Mouse (Mus musculus) limb, embryonic 15.5 days (tissue): ENCODE measurements at regions not wholly inside any gene's neighbourhood (a gene's known extent, or its start where the extent isn't known, plus 50 kb on each side); places are given as distances from the start of the nearest gene placed in this dataset.

Experiments
- ATAC-seq: fragments of 200-750 bp; cut with Nextera tagmentation; 2 replicates; pipeline ENCODE4 v1.8.0; 2017; ENCODE audit warnings: low read depth, moderate TSS enrichment; ENCODE audit not compliant: insufficient number of reproducible peaks, low FRiP score, low TSS enrichment
- H3K27ac ChIP-seq: fragments of 300-500 bp; sonication (generic); 2 replicates; pipeline ENCODE4 v1.5.1; 2015; ENCODE audit warnings: moderate library complexity, mild to moderate bottlenecking, inconsistent platforms
- H3K27me3 ChIP-seq: fragments of 300-500 bp; sonication (generic); 2 replicates; pipeline ENCODE4 v1.6.1; 2015; ENCODE audit warnings: inconsistent platforms
- H3K36me3 ChIP-seq: fragments of 300-500 bp; sonication (generic); 2 replicates; pipeline ENCODE4 v1.6.1; 2015; ENCODE audit warnings: inconsistent platforms
- H3K4me1 ChIP-seq: fragments of 300-500 bp; sonication (generic); 2 replicates; pipeline ENCODE4 v1.6.1; 2015; ENCODE audit warnings: inconsistent platforms
- H3K4me2 ChIP-seq: fragments of 300-500 bp; sonication (generic); 2 replicates; pipeline ENCODE4 v1.6.1; 2015; ENCODE audit warnings: mild to moderate bottlenecking, inconsistent platforms
- H3K4me3 ChIP-seq: fragments of 300-500 bp; sonication (generic); 2 replicates; pipeline ENCODE4 v1.5.1; 2015; ENCODE audit warnings: mild to moderate bottlenecking, inconsistent platforms
- H3K9ac ChIP-seq: fragments of 300-500 bp; sonication (generic); 2 replicates; pipeline ENCODE4 v1.6.1; 2015; ENCODE audit warnings: inconsistent platforms
- H3K9me3 ChIP-seq: fragments of 300-500 bp; sonication (generic); 2 replicates; pipeline ENCODE4 v1.6.1; 2016; ENCODE audit warnings: inconsistent platforms
- WGBS: fragments of 180-500 bp; shearing (Covaris S2); methylation state at CpG from one replicate; pipeline ENCODE4 v1.1.7; 2015; 5-methylcytosine and 5-hydroxymethylcytosine counted together

DNA sequence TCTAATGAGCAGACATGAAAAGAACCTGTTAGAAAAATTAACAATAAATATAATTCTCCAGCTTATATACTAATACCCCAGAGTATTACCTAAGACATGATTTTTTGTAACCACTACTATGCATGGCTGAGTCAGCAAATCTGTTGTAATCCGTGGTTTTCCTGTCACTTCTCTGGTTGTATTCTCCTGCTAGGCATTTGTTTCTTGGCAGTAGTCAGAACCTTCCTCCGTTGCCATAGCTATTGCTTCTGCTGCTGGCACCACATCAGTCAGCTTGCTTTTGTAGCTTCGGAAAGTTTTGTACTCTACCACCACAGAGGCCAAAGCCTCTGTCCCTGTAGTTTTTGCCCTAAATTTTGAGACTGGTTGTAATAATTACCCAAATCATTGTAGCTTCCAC, 381.4 kb upstream of the Dph6 start:
- H3K9me3 ChIP-seq, result no peaks in the 10 kb centered on the region
- no peak overlapping the region for H3K4me2 ChIP-seq
- H3K27me3 ChIP-seq, result no peaks in the 10 kb centered on the region
- H3K36me3 ChIP-seq, result no peaks in the 10 kb centered on the region
- 32% methylated on average over 3 of the region's 3 CpGs for WGBS
- H3K4me3 ChIP-seq, result no peak overlapping the region
- H3K9ac ChIP-seq, result no peak overlapping the region
- no peak overlapping the region for H3K27ac ChIP-seq
- H3K4me1 ChIP-seq, result no peaks in the 10 kb centered on the region
- ATAC-seq, result no peak

DNA sequence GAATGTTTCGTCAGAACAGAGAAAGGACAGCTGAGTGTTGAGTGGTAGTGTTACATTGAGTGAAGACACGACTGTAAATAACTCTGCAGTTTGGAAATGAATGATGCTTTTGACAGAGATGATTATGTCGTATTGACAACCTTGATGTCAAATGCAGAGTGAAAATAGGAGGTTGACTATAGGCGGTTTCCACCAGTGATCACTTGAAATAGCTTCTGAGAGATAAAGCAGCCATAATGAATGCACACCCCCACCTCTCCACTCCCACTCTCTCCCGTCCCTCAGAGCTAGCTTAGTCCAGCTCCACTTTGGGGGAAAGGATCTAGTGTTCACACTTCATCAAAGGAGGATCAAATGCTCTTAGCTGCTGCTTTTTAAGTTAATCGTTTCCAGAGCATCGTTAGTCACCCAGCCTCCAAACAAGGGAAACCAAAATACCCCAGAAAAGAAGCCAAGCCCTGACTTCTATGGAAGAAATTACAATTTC, 387.6 kb upstream of the Dph6 start:
- Histone ChIP-seq H3K4me1 (no peaks in the 10 kb centered on the region), H3K27ac (no peak overlapping the region), H3K4me3 (no peak overlapping the region), H3K4me2 (no peak overlapping the region), H3K27me3 (no peaks in the 10 kb centered on the region), H3K9ac (no peak overlapping the region), H3K9me3 (no peaks in the 10 kb centered on the region), H3K36me3 (no peaks in the 10 kb centered on the region)
- 31% methylated on average over 7 of the region's 7 CpGs for WGBS
- ATAC-seq, result no peak

DNA sequence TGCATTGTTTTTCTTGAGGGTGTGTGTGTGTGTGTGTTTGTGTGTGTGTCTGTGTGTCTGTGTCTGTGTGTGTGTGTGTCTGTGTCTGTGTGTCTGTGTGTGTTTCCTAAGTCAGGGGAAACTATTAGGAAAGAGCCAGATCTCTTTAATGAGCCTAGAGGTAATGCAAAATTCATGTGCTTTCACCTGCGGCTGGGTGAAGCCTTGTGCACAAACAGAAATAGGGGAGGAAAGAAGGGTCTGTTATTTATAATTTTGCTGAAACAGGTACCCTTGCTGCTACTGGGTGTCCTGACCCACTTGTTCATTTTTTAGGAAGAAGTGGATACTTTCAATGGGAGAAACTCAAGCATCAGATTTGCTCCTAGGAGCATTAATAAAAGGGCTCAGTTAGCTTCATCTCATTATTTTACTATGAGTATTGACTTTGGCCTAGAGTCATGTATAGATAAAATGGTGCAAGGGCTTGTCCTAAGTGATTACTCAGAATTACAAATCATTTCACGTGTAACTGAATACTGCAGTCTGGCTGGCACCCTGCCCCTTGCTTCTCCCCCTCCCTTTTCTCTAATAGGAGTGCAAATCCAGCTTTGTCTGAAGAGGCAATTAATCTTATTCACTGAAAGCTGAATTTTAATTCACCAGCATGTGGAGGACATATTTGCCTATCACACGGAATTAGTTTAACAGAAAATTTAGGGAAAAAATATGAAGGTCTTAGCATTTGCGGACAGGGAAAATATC, 401.7 kb upstream of the Dph6 start:
- Histone ChIP-seq H3K9me3 (no peaks in the 10 kb centered on the region), H3K9ac (no peak overlapping the region), H3K4me3 (no peak overlapping the region), H3K4me2 (no peak overlapping the region), H3K27me3 (no peaks in the 10 kb centered on the region), H3K4me1 (no peaks in the 10 kb centered on the region), H3K36me3 (no peaks in the 10 kb centered on the region), H3K27ac (no peak overlapping the region)
- ATAC-seq, result no peak
- 55% methylated on average over 4 of the region's 4 CpGs for WGBS

DNA sequence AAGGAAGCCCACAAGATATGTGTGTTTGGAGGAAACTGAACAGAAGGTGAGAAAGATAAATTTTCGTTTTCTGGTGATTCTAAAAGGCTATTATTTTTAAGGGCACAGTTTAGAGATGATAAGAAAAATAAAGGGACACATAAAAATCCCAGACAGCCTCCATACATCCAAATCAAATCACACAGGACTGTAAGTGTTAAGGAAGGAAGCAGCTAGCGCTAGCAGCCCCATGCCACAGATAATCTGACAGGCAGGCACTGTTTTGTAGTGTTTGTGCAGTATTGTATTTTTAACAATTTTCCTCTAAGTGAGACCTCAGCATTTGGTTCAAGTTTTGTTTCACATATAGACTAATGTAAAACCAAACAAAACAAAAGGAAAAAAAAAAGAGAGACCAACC, 402.4 kb upstream of the Dph6 start:
- Histone ChIP-seq H3K9ac (no peak overlapping the region), H3K9me3 (no peaks in the 10 kb centered on the region), H3K27ac (no peak overlapping the region), H3K4me2 (no peak overlapping the region), H3K4me3 (no peak overlapping the region), H3K27me3 (no peaks in the 10 kb centered on the region), H3K4me1 (no peaks in the 10 kb centered on the region), H3K36me3 (no peaks in the 10 kb centered on the region)
- ATAC-seq, result no peak
- WGBS, result 72% methylated on average over 2 of the region's 2 CpGs

DNA sequence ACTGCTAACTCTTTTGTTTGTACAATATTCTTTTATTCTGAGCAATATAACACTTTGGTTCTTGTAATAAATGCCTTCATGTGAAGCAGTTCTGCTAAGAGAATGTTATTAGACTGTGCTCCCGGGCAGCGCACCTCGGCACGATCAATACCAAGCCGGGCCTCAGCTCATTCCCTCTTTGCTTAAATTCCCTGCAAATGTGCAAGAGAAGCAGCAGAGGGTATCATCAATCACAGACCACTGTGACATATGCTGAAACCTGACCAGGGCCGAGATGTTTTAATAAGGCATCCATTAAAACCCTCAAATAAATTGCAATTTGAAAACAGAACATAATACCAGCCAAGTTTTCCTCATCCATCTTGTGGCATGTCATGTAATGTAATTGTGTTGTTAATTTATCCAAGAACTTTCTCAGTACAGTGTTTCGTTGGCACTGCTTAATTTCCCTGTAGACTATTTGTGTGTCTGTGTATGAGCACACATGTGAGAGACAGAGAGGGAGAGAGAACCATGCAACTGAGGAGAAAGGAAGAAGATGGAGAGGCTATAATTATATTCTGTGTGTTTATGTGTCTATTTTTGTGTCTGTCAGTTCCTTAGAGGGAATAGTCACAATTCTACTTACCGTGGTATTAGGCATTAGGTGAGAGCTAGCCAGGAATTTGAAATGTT, 412.9 kb upstream of the Dph6 start:
- H3K9me3 ChIP-seq, result no peaks in the 10 kb centered on the region

DNA sequence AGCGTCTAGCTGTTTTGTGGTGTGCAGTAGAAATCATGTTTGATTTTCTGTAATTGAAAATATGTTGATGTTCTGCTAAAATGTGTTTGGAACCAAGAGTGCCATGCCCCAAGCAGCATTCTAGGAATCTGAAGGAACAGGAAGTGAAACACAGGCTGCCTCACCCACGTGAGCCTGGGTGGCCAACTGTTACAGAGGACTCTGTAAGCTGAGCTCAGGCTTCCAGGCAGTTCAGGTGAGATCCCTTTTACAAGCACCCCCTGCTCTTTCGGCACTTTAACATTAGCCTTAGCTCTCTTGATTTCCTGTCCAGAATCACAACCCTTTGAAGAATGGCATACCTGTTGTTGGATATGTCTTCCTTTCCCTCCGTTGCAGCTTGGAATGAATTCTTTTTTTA, 414.9 kb upstream of the Dph6 start:
- no peaks in the 10 kb centered on the region for H3K27me3 ChIP-seq
- no peaks in the 10 kb centered on the region for H3K4me1 ChIP-seq
- H3K36me3 ChIP-seq, result no peaks in the 10 kb centered on the region
- H3K4me2 ChIP-seq, result no peak overlapping the region
- whole genome bisulfite sequencing, result 53% methylated on average over 4 of the region's 4 CpGs
- H3K4me3 ChIP-seq, result no peak overlapping the region
- no peak for ATAC-seq
- no peak overlapping the region for H3K9ac ChIP-seq
- no peaks in the 10 kb centered on the region for H3K9me3 ChIP-seq
- no peak overlapping the region for H3K27ac ChIP-seq

More for the DNA sequence above, 412.9 kb upstream of the Dph6 start:
- no peaks in the 10 kb centered on the region for H3K4me1 ChIP-seq
- 46% methylated on average over 8 of the region's 8 CpGs for WGBS
- no peak overlapping the region for H3K4me2 ChIP-seq
- H3K9ac ChIP-seq, result no peak overlapping the region
- no peak for ATAC-seq
- no peak overlapping the region for H3K4me3 ChIP-seq
- no peak overlapping the region for H3K27ac ChIP-seq
- H3K36me3 ChIP-seq, result no peaks in the 10 kb centered on the region
- no peaks in the 10 kb centered on the region for H3K27me3 ChIP-seq

DNA sequence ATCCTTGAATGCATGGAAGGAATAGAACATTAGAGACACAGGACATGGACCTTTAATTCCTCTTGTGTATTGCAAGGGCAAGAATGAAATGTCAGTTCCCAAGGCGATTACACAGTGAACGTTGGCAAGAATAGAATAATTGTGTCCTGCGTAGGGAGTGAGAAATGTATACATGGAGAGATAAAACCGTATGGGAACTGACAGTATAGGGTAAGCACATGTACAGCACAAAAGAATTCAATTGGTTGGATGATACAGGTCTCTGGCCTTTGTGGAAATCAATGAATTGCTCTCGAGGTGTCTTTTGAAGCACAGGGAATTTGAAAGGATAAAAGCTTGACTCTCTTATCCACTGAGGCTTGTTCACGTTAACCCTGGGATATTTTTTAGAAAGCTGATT, 415.4 kb upstream of the Dph6 start:
- no peak overlapping the region for H3K4me3 ChIP-seq
- H3K9ac ChIP-seq, result no peak overlapping the region
- H3K4me2 ChIP-seq, result no peak overlapping the region
- ATAC-seq, result no peak
- no peaks in the 10 kb centered on the region for H3K9me3 ChIP-seq
- H3K27me3 ChIP-seq, result no peaks in the 10 kb centered on the region
- H3K4me1 ChIP-seq, result no peaks in the 10 kb centered on the region
- H3K27ac ChIP-seq, result no peak overlapping the region
- H3K36me3 ChIP-seq, result no peaks in the 10 kb centered on the region
- WGBS, result 69% methylated on average over 6 of the region's 6 CpGs

DNA sequence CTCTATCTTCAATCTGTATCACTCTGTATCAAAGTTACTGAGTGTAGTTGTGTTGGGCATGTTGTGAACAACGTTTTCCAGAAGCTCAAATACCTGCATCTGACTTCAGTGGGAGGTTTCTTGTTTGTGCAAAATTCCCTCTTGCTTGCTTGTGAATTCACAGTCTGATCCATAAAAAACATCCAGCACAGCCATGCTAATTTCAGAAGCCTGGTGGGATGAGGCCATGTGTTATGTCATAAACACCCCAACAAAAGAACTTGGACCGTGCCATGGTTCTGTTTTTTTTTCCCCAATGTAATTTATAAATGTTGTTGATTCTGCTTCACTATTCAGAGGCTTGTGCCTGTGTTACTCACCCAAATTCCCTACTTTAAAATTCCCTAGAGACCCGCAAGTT, 415.9 kb upstream of the Dph6 start:
- H3K4me3 ChIP-seq, result no peak overlapping the region
- no peak overlapping the region for H3K4me2 ChIP-seq
- no peaks in the 10 kb centered on the region for H3K9me3 ChIP-seq
- H3K36me3 ChIP-seq, result no peaks in the 10 kb centered on the region
- WGBS, result 40% methylated on average over 3 of the region's 3 CpGs
- ATAC-seq, result no peak
- H3K27me3 ChIP-seq, result no peaks in the 10 kb centered on the region
- H3K9ac ChIP-seq, result no peak overlapping the region
- no peaks in the 10 kb centered on the region for H3K4me1 ChIP-seq
- H3K27ac ChIP-seq, result no peak overlapping the region

DNA sequence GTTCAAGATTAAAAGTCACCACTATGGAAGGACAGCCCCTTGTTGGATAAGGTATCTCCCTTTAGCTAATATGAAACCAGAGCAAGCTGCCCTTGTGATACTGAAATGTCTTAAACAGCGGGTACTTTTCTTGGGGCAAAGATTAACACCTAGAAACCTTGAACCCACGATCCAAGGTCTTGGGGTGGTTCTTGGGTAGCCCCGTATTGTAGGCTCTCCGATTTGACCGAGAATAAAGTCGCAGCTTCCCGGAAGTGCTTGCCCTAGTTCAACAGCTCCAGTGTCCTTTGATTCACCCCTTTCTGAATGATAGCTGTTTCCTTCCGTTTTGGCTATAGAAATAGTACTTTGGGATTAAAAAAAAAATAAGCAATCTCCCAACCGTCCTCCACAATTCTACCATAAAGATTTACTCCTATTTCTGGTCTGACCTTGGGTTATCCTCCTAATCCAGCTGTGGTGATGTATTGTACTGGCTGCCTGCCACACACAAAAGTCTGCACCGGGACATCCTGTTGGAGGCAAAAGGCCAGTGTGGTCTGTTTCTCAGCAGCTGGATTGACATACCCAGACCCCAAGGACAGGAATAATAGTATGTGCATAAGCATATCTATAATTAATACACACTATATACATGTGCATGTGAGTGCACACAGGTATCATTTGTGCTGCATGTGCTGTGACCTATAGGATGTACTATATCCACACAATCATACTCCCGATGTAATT, 427.0 kb upstream of the Dph6 start:
- H3K27me3 ChIP-seq, result no peaks in the 10 kb centered on the region
- H3K27ac ChIP-seq, result no peak overlapping the region
- no peaks in the 10 kb centered on the region for H3K36me3 ChIP-seq
- WGBS, result 71% methylated on average over 11 of the region's 11 CpGs
- H3K9ac ChIP-seq, result no peak overlapping the region
- no peaks in the 10 kb centered on the region for H3K4me1 ChIP-seq
- H3K4me2 ChIP-seq, result no peak overlapping the region
- no peak for ATAC-seq
- H3K4me3 ChIP-seq, result no peak overlapping the region
- H3K9me3 ChIP-seq, result no peaks in the 10 kb centered on the region

DNA sequence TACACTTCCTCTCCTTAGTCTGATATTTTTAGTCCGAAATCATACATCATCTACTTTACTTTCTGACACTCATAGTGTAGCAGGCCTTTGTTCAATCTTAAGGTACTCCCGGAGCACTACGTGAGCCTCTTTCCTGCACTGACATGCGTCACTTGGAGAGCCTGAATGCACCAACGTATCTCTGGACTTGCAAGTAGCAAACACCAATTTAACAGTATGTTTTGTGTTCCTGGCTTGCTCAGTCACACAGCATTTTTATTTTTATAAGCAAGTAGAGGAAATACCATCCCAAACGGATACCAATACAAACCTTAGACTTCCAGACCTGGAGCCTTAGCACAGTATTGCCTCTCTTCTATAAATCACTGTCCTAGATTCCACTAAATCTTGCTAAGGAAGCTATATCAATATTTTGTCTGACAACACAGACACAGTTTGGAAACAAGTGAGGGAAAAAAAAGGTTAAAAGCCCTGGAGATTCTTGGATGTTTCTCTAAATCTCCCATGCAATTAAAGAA, 427.6 kb upstream of the Dph6 start:
- Histone ChIP-seq H3K9me3 (no peaks in the 10 kb centered on the region), H3K27me3 (no peaks in the 10 kb centered on the region), H3K4me2 (no peak overlapping the region), H3K9ac (no peak overlapping the region), H3K27ac (no peak overlapping the region), H3K4me3 (no peak overlapping the region), H3K36me3 (no peaks in the 10 kb centered on the region), H3K4me1 (no peaks in the 10 kb centered on the region)
- no peak for ATAC-seq
- 71% methylated on average over 6 of the region's 6 CpGs for WGBS

DNA sequence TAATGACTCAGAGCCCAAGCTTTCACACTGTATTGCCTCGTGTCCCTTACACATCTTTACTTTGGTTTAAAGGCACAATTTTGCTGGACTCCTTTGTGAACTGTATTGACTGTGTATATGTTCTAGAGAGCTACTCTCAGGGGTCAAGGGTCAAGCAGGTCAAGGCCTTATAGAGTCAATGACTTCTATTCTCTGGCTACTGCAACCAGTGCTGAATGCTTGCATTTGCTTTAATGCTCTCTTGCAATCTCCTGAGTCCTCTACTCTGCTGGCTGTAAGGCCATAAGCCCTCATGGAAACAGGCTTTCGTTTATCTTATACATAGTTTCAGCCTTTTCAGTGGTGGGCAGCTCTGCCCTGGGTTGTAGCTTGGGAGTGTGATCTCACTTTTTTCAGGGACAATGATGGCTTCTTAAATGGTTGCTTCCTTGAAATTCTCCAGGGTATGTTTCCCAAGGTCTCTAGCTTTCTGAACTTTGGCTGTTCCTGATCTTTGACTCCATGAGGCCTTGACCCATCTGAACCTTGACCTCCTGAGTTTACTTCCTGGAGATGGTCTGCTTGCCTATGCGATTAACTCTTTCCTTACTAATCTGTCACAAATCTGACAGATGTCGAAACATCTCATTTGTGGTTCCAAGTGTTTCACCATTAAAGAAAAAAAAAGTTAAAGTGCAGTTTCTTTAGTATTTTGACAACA, 433.8 kb upstream of the Dph6 start:
- H3K4me1 ChIP-seq, result no peaks in the 10 kb centered on the region; the same call in 1 of the 2 replicates
- no peak overlapping the region for H3K9ac ChIP-seq
- no peaks in the 10 kb centered on the region for H3K36me3 ChIP-seq
- H3K9me3 ChIP-seq, result no peaks in the 10 kb centered on the region
- H3K27me3 ChIP-seq, result peaks cover 2% of the 10 kb centered on the region; the same call in 1 of the 2 replicates
- WGBS, result 65% methylated on average over 4 of the region's 4 CpGs
- H3K4me2 ChIP-seq, result no peak overlapping the region
- no peak for ATAC-seq
- no peak overlapping the region for H3K4me3 ChIP-seq
- no peak overlapping the region for H3K27ac ChIP-seq
